Mouse (Mus musculus): ENCODE results near the gene Phldb2. TPM values are rescaled to one million over a fixed set of nuclear protein-coding genes. Genes with fewer than 3 reads are reported as not detected.

Gene Phldb2
- polyA plus RNA-seq, 1 experiment from 2014 or later, result 7.5 TPM

GRCm38 (mm10) chr16:45711263-45711662 is 242.1 kb downstream of the Phldb2 start:
- WGBS, result 76% methylated on average over 7 of the region's 7 CpGs
- Histone ChIP-seq H3K27me3 (ENCODE audit: control insufficient read depth, insufficient read depth, low read length) (no peaks in the 10 kb centered on the region), H3K27ac (no peak overlapping the region), H3K9me3 (ENCODE audit: control insufficient read depth, low read length) (no peaks in the 10 kb centered on the region), H3K9ac (no peak overlapping the region), H3K4me3 (replicated peaks; ENCODE audit: low read length) (no peak overlapping the region), H3K36me3 (replicated peaks; ENCODE audit: control insufficient read depth, insufficient read depth) (peaks cover 61% of the 10 kb centered on the region), H3K4me2 (replicated peaks) (no peak overlapping the region), H3K4me1 (replicated peaks; ENCODE audit: control insufficient read depth, insufficient read depth, low read length) (no peaks in the 10 kb centered on the region)
- DNase-seq (ENCODE audit: low spot score) (no peak), ATAC-seq (ENCODE audit: low FRiP score) (peak; percentile 21; the same call in 1 of the 2 replicates)

GRCm38 (mm10) chr16:45699301-45699700 is 254.1 kb downstream of the Phldb2 start:
- H3K9me3 ChIP-seq (ENCODE audit: control insufficient read depth, low read length), result no peaks in the 10 kb centered on the region
- H3K9ac ChIP-seq, result no peak overlapping the region
- no peak for DNase-seq (ENCODE audit: low spot score)
- no peaks in the 10 kb centered on the region for H3K27me3 ChIP-seq (ENCODE audit: control insufficient read depth, insufficient read depth, low read length)
- H3K4me1 ChIP-seq (replicated peaks; ENCODE audit: control insufficient read depth, insufficient read depth, low read length), result no peaks in the 10 kb centered on the region
- H3K4me2 ChIP-seq (replicated peaks), result no peak overlapping the region
- no peak overlapping the region for H3K27ac ChIP-seq
- no peak for ATAC-seq (ENCODE audit: low FRiP score)
- H3K36me3 ChIP-seq (replicated peaks; ENCODE audit: control insufficient read depth, insufficient read depth), result no peaks in the 10 kb centered on the region
- no peak overlapping the region for H3K4me3 ChIP-seq (replicated peaks; ENCODE audit: low read length)
- WGBS, result 82% methylated on average over 5 of the region's 5 CpGs

- 52% methylated on average over 6 of the region's 6 CpGs for WGBS
- H3K4me2 ChIP-seq (replicated peaks), result no peak overlapping the region
- ATAC-seq (ENCODE audit: low FRiP score), result peak; percentile 74; the same call in 1 of the 2 replicates
These were observed 255.4 kb downstream of the Phldb2 start for GRCm38 (mm10) chr16:45697996-45698395.

More at GRCm38 (mm10) chr16:45697996-45698395, 255.4 kb downstream of the Phldb2 start:
- no peak for DNase-seq (ENCODE audit: low spot score)
- no peak overlapping the region for H3K4me3 ChIP-seq (replicated peaks; ENCODE audit: low read length)
- no peak overlapping the region for H3K27ac ChIP-seq
- peaks cover 3% of the 10 kb centered on the region; the same call in 1 of the 2 replicates for H3K4me1 ChIP-seq (replicated peaks; ENCODE audit: control insufficient read depth, insufficient read depth, low read length)
- H3K9me3 ChIP-seq (ENCODE audit: control insufficient read depth, low read length), result no peaks in the 10 kb centered on the region
- no peaks in the 10 kb centered on the region for H3K27me3 ChIP-seq (ENCODE audit: control insufficient read depth, insufficient read depth, low read length)
- H3K36me3 ChIP-seq (replicated peaks; ENCODE audit: control insufficient read depth, insufficient read depth), result no peaks in the 10 kb centered on the region
- no peak overlapping the region for H3K9ac ChIP-seq

Other genes starting within 250 kb of the Phldb2 start
- 457 and 485 TPM in 2 replicates for gene Tagln3, start 229.0 kb downstream of the Phldb2 start, polyA plus RNA-seq (2014; fragmentation: Nextera tagmentation; extraction: Ambion mirVana)
- 34.5 and 34.7 TPM in 2 replicates for gene Abhd10, start 210.6 kb downstream of the Phldb2 start, polyA plus RNA-seq (2014; fragmentation: Nextera tagmentation; extraction: Ambion mirVana)
- 11.2 and 13.8 TPM in 2 replicates for gene Plcxd2, start 56.6 kb upstream of the Phldb2 start, polyA plus RNA-seq (2014; fragmentation: Nextera tagmentation; extraction: Ambion mirVana)
- gene Cd96, start 166.7 kb upstream of the Phldb2 start, polyA plus RNA-seq (2014; fragmentation: Nextera tagmentation; extraction: Ambion mirVana), result 0.09 TPM in 1 of 2 replicates, not detected in the other
- 3.0 and 3.3 TPM in 2 replicates for gene Gm4737, start 201.5 kb upstream of the Phldb2 start, polyA plus RNA-seq (2014; fragmentation: Nextera tagmentation; extraction: Ambion mirVana)